Mouse (Mus musculus): ENCODE results near the gene Csta1. TPM values are rescaled to one million over a fixed set of nuclear protein-coding genes. Genes with fewer than 3 reads are reported as not detected.

The Csta1 gene
- polyA plus RNA-seq, 1 experiment from 2014 or later = not detected

Other genes with a start within 250 kb of the Csta1 start
- gene Parp9, start 192.8 kb downstream of the Csta1 start, polyA plus RNA-seq (2015; fragmentation: Nextera tagmentation; extraction: Ambion mirVana) = 6.7 and 6.9 TPM in 2 replicates
- gene Dtx3l, start 192.1 kb downstream of the Csta1 start, polyA plus RNA-seq (2015; fragmentation: Nextera tagmentation; extraction: Ambion mirVana) = 4.5 and 4.6 TPM in 2 replicates
- gene Kpna1, start 152.5 kb downstream of the Csta1 start, polyA plus RNA-seq (2015; fragmentation: Nextera tagmentation; extraction: Ambion mirVana) = 39.8 and 41.4 TPM in 2 replicates
- 6.2 and 6.7 TPM in 2 replicates for gene Wdr5b, start 90.1 kb downstream of the Csta1 start, polyA plus RNA-seq (2015; fragmentation: Nextera tagmentation; extraction: Ambion mirVana)
- gene Fam162a, start 59.6 kb downstream of the Csta1 start, polyA plus RNA-seq (2015; fragmentation: Nextera tagmentation; extraction: Ambion mirVana) = 791 and 887 TPM in 2 replicates
- 80.5 and 89.1 TPM in 2 replicates for gene Ccdc58, start 59.6 kb downstream of the Csta1 start, polyA plus RNA-seq (2015; fragmentation: Nextera tagmentation; extraction: Ambion mirVana)
- gene Stfa2l1, start 25.6 kb upstream of the Csta1 start, polyA plus RNA-seq (2015; fragmentation: Nextera tagmentation; extraction: Ambion mirVana) = not detected in 2 replicates
- 0.70 and 2.8 TPM in 2 replicates for gene Gm5483, start 53.0 kb upstream of the Csta1 start, polyA plus RNA-seq (2015; fragmentation: Nextera tagmentation; extraction: Ambion mirVana)
- gene Gm5416, start 79.2 kb upstream of the Csta1 start, polyA plus RNA-seq (2015; fragmentation: Nextera tagmentation; extraction: Ambion mirVana) = not detected in 2 replicates
- gene 2010005H15Rik, start 90.2 kb upstream of the Csta1 start, polyA plus RNA-seq (2015; fragmentation: Nextera tagmentation; extraction: Ambion mirVana) = 0.68 TPM in 1 of 2 replicates, not detected in the other
- 2.4 and 4.3 TPM in 2 replicates for gene Stfa1, start 145.7 kb upstream of the Csta1 start, polyA plus RNA-seq (2015; fragmentation: Nextera tagmentation; extraction: Ambion mirVana)
- not detected in 2 replicates for gene BC117090, start 203.1 kb upstream of the Csta1 start, polyA plus RNA-seq (2015; fragmentation: Nextera tagmentation; extraction: Ambion mirVana)
- gene BC100530, start 236.5 kb upstream of the Csta1 start, polyA plus RNA-seq (2015; fragmentation: Nextera tagmentation; extraction: Ambion mirVana) = 2.1 and 2.6 TPM in 2 replicates

Data from heart, embryonic 13.5 days (tissue).